Mouse (Mus musculus) heart, postnatal 0 days (tissue): ENCODE data around the gene Grpel1.

Source experiments
- CTCF ChIP-seq: IDR thresholded peaks from 2 replicates; pipeline ENCODE4 v1.5.1; 2016; ENCODE audit warnings: antibody characterized with exemption, control low read depth, low read depth
- EP300 ChIP-seq: IDR thresholded peaks from 2 replicates; pipeline ENCODE4 v1.6.1; 2016; ENCODE audit warnings: antibody characterized with exemption, low read depth

DNA sequence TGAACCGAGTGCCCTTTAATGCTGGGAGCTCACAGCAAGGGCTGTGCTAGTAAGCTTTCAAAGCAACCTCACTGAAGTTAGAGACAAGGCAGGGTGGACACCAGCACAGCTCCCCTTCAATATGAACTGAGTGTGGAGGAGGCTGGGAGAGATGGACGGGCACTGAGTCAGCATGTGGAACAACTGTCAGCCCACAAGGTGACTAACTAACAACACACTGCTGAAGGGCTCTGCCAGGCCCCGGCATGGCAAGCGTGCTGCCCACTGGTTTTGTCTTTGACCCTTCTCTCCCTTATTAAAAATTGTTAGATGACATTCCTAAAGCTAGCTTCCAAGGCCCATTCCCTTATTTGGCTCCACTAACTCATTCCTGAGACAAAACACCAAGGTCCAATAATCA, 7.1 kb upstream of the Grpel1 start:
- TF ChIP-seq CTCF (no peak), EP300 (no peak)
